Mouse (Mus musculus) spleen, adult 2 months (tissue): ENCODE results near the gene Epb41l1.

Experiments used
- CTCF ChIP-seq: fragments of 200-500 bp; IDR thresholded peaks from 2 replicates; pipeline ENCODE4 v1.5.1; 2011; ENCODE audit warnings: mild to moderate bottlenecking, inconsistent platforms; ENCODE audit not compliant: insufficient read depth, insufficient read length, insufficient replicate concordance; ENCODE audit errors: extremely low read depth
- POLR2A ChIP-seq: fragments of 200-500 bp; IDR thresholded peaks from 2 replicates; pipeline ENCODE4 v1.6.1; 2011; ENCODE audit warnings: low read depth, low read length, inconsistent platforms

DNA sequence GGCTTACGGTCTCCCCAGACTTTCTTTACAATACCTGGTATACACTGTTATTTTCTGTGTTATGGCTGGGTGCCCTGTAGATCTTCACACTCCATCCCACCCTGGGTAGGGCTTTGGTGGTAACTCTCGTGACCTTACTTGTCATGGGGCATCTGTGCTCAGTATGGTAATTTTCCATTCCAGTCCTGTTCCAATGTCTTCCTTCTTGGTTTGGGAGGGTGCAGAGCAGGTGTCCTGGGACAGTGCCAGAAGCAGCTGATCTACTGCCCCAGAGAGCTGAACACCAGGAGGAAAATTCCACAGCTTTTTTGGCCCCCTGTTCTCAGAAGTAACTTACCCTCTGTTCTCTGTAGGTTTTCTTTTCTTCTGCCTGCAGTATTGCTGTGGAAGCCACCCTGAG is 145.8 kb downstream of the Epb41l1 start:
- no peak for TF ChIP-seq CTCF
- TF ChIP-seq POLR2A, result no peak
